Mouse (Mus musculus) urinary bladder, adult 18-20 months (tissue): ENCODE data around the gene Tas2r134.

Experiments used
- DNase-seq, 2 experiments: peaks; one replicate each; pipeline ENCODE4 v3.0.0; 2022; ENCODE audit warnings: low spot score in 2 of 2, mixed read lengths in 2 of 2

Tas2r134 gene

DNA sequence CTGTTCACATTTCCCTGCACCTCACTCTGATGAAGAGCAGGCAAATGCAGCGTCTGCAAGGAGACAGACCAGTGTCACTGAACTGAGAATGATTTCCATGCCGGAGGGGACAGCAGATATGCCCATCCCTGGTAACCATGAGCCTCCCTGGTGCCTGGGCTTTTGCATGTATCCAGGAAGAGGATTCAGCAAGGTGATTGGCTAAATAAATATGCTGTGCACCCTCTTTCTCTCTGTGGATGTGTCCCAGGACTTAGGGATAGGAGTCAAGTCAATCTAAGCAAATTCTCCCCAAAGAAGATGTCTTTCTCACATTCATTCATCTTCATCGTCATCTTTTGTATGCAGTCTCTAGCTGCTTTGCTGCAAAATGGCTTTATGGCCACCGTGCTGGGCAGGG is at the start of gene Tas2r134:
TSS of gene Tas2r134 (plus strand) at position 301 of the 400 bp plus-strand sequence.
- no peak for DNase-seq

GRCm38 (mm10) chr2:51579767-51580166 is 47.5 kb upstream of the Tas2r134 start:
- no peak for DNase-seq

DNA sequence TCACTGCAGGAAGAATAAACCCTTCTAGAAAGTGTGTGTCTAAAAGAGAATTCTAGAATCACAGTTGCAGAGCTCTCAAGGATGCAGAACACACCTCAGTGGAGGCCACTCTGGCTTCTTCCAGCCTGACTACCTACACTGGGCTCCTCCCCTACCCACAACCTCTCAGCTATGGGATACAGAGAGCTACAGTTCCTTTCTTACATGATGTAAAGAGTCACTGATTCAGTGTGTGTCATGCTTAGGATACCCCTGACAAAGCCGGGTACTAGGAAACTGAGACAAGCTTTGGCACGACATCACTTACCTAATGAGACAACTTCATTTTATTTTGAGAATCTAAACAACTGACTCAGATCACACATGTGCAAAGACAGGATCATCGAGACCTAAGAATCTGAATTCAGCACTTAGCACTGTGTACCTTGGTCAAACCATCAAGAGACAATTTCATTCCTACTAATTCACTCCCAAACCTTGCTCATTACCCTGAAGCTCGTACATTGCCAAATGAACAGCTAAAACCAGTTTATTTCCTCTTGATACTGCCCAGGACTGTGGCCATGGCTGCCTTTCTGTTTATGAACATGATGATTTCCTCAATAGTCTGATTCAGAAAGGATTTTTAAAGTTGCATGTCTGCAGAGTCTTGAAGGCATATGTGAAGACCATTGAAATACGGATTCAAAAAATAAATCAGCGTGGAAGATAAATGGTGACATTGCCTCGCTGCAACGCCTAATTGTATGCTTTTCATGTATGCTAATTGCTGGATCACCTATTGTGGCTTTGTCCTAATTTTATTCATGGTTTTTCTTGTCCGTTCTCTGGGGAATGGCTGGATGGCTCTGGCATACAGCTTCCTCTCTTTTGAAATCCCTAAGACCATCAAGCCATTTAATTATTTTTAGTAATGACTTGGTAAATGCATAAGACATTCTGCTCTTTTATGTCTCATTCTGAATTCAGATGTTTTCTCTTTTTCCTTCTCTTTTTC is 43.0 kb upstream of the Tas2r134 start:
- DNase-seq, result no peak

DNA sequence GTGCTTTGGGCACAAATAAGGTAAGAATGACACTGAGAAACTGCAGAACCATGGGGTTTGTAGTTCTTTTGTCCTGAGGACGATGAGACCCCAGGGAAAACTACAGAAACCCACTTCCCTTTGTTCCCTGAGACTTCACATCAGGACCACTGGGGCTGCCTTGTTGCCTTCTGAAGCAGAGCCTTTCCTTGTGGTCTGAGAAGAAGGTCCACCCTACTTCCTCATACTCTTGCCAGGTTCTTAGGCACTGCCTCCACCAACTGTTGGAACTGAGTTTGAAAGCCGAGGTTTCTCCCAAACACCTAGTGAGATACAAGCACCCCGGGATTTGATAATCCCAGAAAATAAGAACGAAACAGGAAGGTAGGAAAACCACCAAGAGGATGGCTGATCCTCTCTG is 39.0 kb upstream of the Tas2r134 start:
- DNase-seq, result no peak

GRCm38 (mm10) chr2:51588895-51589294 is 38.4 kb upstream of the Tas2r134 start:
- no peak for DNase-seq

- DNase-seq, result no peak
Observed at GRCm38 (mm10) chr2:51589627-51590026, 37.7 kb upstream of the Tas2r134 start.

DNA sequence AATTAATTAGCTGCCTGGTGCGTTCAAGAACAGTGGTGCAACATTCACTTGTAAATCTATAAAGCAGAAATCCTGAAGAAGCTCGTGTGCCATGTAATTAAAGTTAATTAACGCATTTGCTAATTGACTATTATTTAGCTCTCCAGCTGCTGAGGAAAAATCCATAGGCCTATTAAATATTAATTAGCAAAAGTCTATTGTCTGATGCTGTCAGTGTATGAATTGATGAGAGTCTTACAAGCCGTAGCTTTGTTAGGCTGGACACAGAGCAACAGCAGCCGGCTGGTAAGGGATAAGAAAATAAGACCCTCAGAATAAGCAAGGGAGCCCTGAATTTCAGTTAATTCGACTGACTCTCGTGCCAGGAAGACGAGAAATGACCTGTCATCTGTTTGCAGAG is 37.0 kb upstream of the Tas2r134 start:
- DNase-seq, result no peak

GRCm38 (mm10) chr2:51592157-51592556 is 35.2 kb upstream of the Tas2r134 start:
- DNase-seq, result no peak

- no peak for DNase-seq
Observed at GRCm38 (mm10) chr2:51599473-51600201, 27.7 kb upstream of the Tas2r134 start.

GRCm38 (mm10) chr2:51600202-51600487 is 27.2 kb upstream of the Tas2r134 start:
- no peak for DNase-seq

- no peak for DNase-seq
Observed at GRCm38 (mm10) chr2:51600873-51601272, 26.4 kb upstream of the Tas2r134 start.

- no peak for DNase-seq
Observed at GRCm38 (mm10) chr2:51610305-51610704, 17.0 kb upstream of the Tas2r134 start.

GRCm38 (mm10) chr2:51610897-51611296 is 16.4 kb upstream of the Tas2r134 start:
- DNase-seq, result no peak

- DNase-seq, result no peak
Observed at GRCm38 (mm10) chr2:51613716-51614115, 13.6 kb upstream of the Tas2r134 start.

DNA sequence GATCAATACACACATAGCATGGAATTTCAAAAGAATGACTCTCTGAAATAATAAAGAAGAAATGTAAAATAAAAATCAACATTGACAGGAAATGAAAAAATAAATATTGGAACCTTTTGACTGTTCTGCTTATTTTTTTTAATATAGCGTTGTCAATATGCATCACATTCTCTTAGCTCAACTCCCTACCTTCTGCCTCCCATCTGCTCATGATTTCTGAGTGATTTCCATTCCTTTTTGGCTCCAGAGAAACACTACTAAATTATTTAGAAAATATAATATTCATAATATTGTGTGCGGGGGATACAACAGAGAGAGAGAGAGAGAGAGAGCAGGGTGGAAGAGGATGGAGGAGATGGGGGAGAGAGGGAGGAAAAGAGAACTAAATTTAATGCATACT is 5.4 kb upstream of the Tas2r134 start:
- no peak for DNase-seq

DNA sequence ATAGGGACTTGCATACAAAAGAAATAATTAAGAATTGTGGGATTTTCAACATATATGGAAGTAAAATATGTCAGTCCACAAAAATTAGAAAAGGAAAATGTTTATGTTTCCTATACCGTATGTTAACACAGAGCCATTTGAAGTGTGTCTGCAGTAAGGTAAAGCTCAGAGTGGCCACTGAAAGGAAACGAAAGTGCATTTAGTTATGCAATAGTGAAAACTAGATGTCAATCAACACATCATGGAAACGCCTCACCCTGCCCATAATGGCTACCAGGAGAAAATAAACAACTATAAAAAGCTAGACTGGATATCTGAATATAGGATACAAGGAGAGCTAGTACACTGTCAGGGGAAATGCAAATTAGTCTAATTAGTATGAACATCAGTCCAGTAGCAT is 1.3 kb upstream of the Tas2r134 start:
- DNase-seq, result no peak

- DNase-seq, result no peak
Observed at GRCm38 (mm10) chr2:51631428-51631827, 4.1 kb downstream of the Tas2r134 start.

- no peak for DNase-seq
Observed at GRCm38 (mm10) chr2:51637681-51638080, 10.4 kb downstream of the Tas2r134 start.

DNA sequence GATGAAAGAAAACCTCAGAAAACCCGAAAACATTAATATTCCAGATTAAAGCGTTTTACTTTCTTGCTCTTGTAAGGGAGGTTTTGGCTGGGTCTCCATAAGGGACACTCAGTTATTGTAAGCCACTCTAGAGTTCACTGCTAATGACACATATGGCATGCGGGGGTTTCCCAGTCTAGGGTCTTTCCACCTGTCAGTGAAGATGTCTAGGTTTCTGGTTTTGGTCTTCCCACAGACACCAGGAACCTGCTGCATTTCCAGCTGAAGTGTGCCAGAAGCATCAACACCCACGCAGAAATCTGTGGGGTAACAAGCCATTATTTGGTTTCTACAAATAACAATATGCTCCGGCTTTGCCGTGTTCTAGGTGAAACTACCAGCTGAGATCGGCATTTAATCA is 14.3 kb downstream of the Tas2r134 start:
- DNase-seq, result no peak

- DNase-seq, result no peak
Observed at GRCm38 (mm10) chr2:51643244-51644139, 16.2 kb downstream of the Tas2r134 start.

GRCm38 (mm10) chr2:51647972-51648371 is 20.7 kb downstream of the Tas2r134 start:
- DNase-seq, result no peak

- DNase-seq, result no peak
Observed at GRCm38 (mm10) chr2:51649887-51650286, 22.6 kb downstream of the Tas2r134 start.
